Mouse (Mus musculus): Measurements from ENCODE around the gene Catsper1.

DNA sequence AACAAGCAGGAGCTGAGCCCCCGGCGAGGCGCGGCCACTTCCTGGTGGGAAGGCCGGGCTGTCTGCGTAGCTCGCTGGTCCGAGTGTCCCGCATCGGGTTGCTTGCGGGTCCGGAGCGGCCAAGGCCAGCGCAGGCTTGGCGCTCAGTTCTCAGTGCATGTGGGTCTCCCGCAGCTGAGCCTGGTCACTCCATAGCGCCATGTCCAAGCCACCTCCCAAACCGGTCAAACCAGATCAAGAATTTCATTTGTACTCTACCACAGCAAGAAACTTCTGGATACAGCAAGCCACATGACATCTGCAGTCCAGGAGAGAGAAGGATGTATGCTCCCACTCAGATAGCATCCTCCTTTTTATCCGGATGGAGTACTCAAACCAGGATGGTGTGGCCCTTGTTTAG is 7.6 kb upstream of the Catsper1 start:
- no peak for TF ChIP-seq CTCF (IDR thresholded peaks at IDR 0.05; ENCODE audit: control insufficient read depth, insufficient read depth, insufficient replicate concordance, low read depth, low read length)
- TF ChIP-seq POLR2A (IDR thresholded peaks at IDR 0.05; ENCODE audit: control insufficient read depth, low read depth, low read length): no peak
